ENCODE assay signal across 11 mouse cellular contexts in genomic region chr5:122070963-122071800, GRCm38 (mm10). TPM values are rescaled to one million over a fixed set of nuclear protein-coding genes. Genes with fewer than 3 reads are reported as not detected.
DNase-seq lines count a peak whose midpoint lies in the region; ATAC-seq and TF ChIP-seq lines count a peak whose summit lies in the region.
"Had no signal": no experiment of that assay in that cellular context is flagged by ENCODE, and none has a peak within 500 bp of the region (broad histone marks: within the 10 kb centered on the region; RNA-seq: fewer than 3 reads in every experiment).

No protein-coding gene starts in this region.

- DNase-seq in layer of hippocampus, adult 2 months (ENCODE audit: low spot score in 2 of 2) = no peak
- DNase-seq in layer of hippocampus, adult 9-10 months (ENCODE audit: low spot score) = no peak
- peak; percentile 67 for DNase-seq in adrenal gland, postnatal 14 days
- DNase-seq in heart, adult 18-20 months = peak; percentile 41 to 76
- peak; percentile 15 to 53 for DNase-seq in kidney, postnatal 25 days
- DNase-seq in T-cell, adult 2 months (ENCODE audit: low spot score) = no peak
- DNase-seq in cerebellum, adult 18-20 months = no peak

- no peak overlapping the region for H3K4me3 ChIP-seq in layer of hippocampus, adult 2 months
- H3K4me3 ChIP-seq: lung, embryonic 15.5 days; midbrain, embryonic 15.5 days had no signal

- TF ChIP-seq CTCF in layer of hippocampus, adult 2 months (conservative IDR thresholded peaks at IDR 0.05) = no peak

- no peak for ATAC-seq in erythroblast, adult 5-6 weeks (replicated peaks; ENCODE audit: low FRiP score, poor library complexity, severe bottlenecking)
- ATAC-seq: midbrain, embryonic 15.5 days had no signal

- peak overlapping the region; percentile 36; the same call in 1 of the 2 replicates for H3K27ac ChIP-seq in layer of hippocampus, adult 2 months
- H3K27ac ChIP-seq: hindbrain, embryonic 14.5 days; lung, embryonic 15.5 days; midbrain, embryonic 15.5 days had no signal

RNA-seq across cellular contexts. Expression of gene Cux2, which starts 21.3 kb away (rescaled TPM):
- total RNA-seq in layer of hippocampus, adult 2 months (2021) = 10 to 100 TPM; 30.0 to 30.9 TPM
- 16.6 and 17.7 TPM in 2 replicates for total RNA-seq in adrenal gland, postnatal 14 days (2021)
- 10 to 100 TPM; 19.3 to 19.4 TPM for total RNA-seq in heart, adult 18-20 months (2021)
- not detected in 2 replicates for total RNA-seq in erythroblast, adult 5-6 weeks (2015; ENCODE audit: low replicate concordance)
- total RNA-seq in erythroblast, adult 5-6 weeks (2017; ENCODE audit: low replicate concordance) = 0.17 TPM in 1 of 2 replicates, not detected in the other

RNA-seq across cellular contexts. Expression of gene Myl2, which starts 29.6 kb away (rescaled TPM):
- total RNA-seq in layer of hippocampus, adult 2 months (2021) = under 1 TPM in 1 of 2 experiments, not detected in 1; 0.88 TPM
- total RNA-seq in adrenal gland, postnatal 14 days (2021) = not detected in 2 replicates
- total RNA-seq in heart, adult 18-20 months (2021) = over 10,000 TPM; 22,032 to 23,824 TPM
- total RNA-seq in erythroblast, adult 5-6 weeks (2015; ENCODE audit: low replicate concordance) = not detected in 2 replicates
- 1.1 TPM in 1 of 2 replicates, not detected in the other for total RNA-seq in erythroblast, adult 5-6 weeks (2017; ENCODE audit: low replicate concordance)

Comparison
In these comparisons a context has a peak if more than half of its experiments do, and no peak if none do; other contexts are left out.
1. DNase-seq: peak in adrenal gland, postnatal 14 days (single experiment), heart, adult 18-20 months (2 of 2) and kidney, postnatal 25 days (2 of 2); none in layer of hippocampus, adult 2 months (0 of 2), layer of hippocampus, adult 9-10 months (single experiment), T-cell, adult 2 months (single experiment) and cerebellum, adult 18-20 months (0 of 2).
2. RNA of gene Cux2, which starts 21.3 kb away (total RNA-seq): 30.0 to 30.9 TPM in layer of hippocampus, adult 2 months, 19.3 to 19.4 TPM in heart, adult 18-20 months and 16.6 to 17.7 TPM in adrenal gland, postnatal 14 days; 0.17 TPM in erythroblast, adult 5-6 weeks; every median in the first group is over 10 times any median in the second.
3. RNA of gene Myl2, which starts 29.6 kb away (total RNA-seq): 22,032 to 23,824 TPM in heart, adult 18-20 months; 0.88 TPM in layer of hippocampus, adult 2 months, not detected in adrenal gland, postnatal 14 days and 1.1 TPM in erythroblast, adult 5-6 weeks; every median in the first group is over 1,000 times any median in the second.